Mouse (Mus musculus): Measurements from ENCODE around the gene Hint1. TPM values are rescaled to one million over a fixed set of nuclear protein-coding genes. Genes with fewer than 3 reads are reported as not detected.
"Not testable (repeated sequence)": the region's sequence is repeated elsewhere in the genome, so short reads cannot be mapped to it uniquely, and the experiment has no call there.

Gene Hint1
- polyA plus RNA-seq, 1 experiment from 2014 or later, result 611 TPM

DNA sequence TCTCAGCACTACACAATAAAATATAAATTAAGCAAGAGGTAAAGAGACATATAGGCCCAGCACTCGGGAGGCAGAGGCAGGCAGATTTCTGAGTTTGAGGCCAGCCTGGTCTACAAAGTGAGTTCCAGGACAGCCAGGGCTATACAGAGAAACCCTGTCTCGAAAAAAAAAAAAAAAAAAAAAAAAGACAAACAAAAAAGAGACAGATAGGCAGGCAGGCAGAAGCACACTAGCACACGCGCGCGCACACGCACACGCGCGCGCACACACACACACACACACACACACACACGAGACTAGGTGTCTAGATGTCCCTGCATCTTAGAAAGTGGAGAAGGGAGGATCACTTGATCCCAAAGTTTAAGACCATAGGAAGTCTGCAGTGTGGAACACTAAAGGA is 7.3 kb upstream of the Hint1 start:
- WGBS, result 98% methylated on average over 11 of the region's 12 CpGs
- H3K4me2 ChIP-seq (ENCODE audit: low read depth, severe bottlenecking); H3K4me3 ChIP-seq (ENCODE audit: low read depth, low read length): not testable (repeated sequence)

DNA sequence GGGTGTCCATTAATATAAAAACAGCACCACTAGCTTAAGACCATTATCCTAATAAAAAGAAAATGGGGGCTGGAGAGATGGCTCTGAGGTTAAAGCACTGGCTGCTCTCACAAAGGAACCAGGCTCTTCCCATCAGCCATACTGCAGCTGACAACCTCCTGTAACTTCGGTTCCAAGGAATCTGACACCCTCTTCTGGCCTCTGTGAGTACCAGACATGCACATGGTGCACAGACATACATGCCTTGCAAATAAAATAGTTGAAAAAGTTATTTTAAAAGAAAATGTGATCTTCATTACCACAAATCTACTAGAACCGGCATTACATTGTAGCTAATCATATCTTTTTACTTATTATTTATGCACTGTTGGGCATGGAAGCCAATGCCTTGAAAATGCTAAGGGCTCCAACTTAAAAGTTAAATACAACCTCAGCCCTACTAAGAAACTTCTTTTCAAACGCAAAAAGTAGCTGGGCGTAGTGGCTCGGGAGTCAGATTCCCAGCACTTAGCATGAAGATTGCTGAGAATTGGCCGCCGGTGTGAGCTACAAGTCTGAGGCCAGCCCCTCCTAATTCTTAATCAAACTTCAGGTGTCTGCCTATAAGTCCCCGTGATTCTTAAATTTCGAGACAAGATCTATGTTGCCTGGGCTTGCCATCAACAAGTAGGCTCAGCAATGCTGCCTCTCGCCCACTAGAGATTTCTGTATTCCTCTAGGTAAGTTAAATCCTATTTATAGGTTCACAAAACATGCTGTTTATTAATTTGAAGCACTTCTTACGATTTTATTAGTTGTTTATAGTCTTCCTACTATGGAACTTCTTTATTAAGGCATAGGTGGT is 6.6 kb upstream of the Hint1 start:
- Histone ChIP-seq H3K27me3 (ENCODE audit: control insufficient read depth, insufficient read depth, low read length) (no peaks in the 10 kb centered on the region), H3K27ac (replicated peaks; ENCODE audit: low read depth, low read length) (no peak overlapping the region), H3K9ac (ENCODE audit: low read length) (peak overlapping the region; percentile 71), H3K9me3 (ENCODE audit: control insufficient read depth, low read length) (no peaks in the 10 kb centered on the region), H3K36me3 (ENCODE audit: control insufficient read depth, insufficient read depth, low read length) (no peaks in the 10 kb centered on the region), H3K4me1 (ENCODE audit: control insufficient read depth, insufficient read depth, low read length) (no peaks in the 10 kb centered on the region), H3K4me2 (ENCODE audit: low read depth, severe bottlenecking) (peak overlapping the region; percentile 76), H3K4me3 (ENCODE audit: low read depth, low read length) (peak overlapping the region; percentile 59)
- DNase-seq (ENCODE audit: low spot score), result no peak
- 25% methylated on average over 11 of the region's 11 CpGs for WGBS
- ATAC-seq (ENCODE audit: insufficient number of reproducible peaks, low FRiP score, low TSS enrichment, low read depth), result no peak

More for the DNA sequence above, 7.3 kb upstream of the Hint1 start:
- not testable (repeated sequence) for DNase-seq (ENCODE audit: low spot score); H3K36me3 ChIP-seq (ENCODE audit: control insufficient read depth, insufficient read depth, low read length); H3K4me1 ChIP-seq (ENCODE audit: control insufficient read depth, insufficient read depth, low read length); H3K27me3 ChIP-seq (ENCODE audit: control insufficient read depth, insufficient read depth, low read length); H3K9me3 ChIP-seq (ENCODE audit: control insufficient read depth, low read length); ATAC-seq (ENCODE audit: insufficient number of reproducible peaks, low FRiP score, low TSS enrichment, low read depth); H3K27ac ChIP-seq (replicated peaks; ENCODE audit: low read depth, low read length); H3K9ac ChIP-seq (ENCODE audit: low read length)

DNA sequence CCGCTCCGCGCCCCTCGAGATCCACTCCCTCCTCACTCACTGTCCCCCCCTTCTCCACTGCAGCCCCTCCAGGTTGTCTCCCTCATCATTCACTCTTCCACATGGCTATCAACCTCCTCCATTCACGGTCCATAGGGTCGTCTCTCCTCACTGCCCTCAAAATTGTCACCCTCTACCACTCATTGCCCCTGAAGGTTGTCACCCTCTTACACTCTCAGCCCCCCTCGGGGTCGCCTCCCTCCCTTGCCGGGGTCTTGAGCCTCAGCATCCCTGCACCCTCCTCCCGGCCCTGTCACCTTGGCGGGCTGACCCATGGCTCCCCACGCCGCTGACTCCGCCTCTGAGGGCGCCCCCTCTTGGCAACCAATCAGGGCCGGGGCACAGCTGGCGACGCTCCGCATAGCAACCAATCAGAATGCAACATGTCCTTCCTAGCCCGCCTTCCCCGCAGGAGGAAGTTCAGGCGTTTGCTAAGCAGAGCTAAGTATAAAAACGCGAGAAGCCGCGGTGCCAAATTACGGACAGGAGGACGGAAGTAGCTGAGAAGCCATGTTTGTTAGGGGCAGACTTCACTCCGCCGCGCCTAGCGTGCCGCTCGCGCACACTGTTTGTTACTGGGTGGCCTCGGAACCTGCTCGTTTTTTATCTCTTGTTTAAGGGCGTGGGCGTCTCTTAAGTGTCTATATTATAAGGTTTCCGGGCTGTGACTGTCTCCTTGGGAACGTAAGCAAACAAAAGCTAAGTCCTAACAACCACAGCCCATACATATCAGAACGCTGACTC is 5.7 kb upstream of the Hint1 start, which contains the start of gene Lyrm7:
TSS of gene Lyrm7 (minus strand) at position 661 of the 783 bp plus-strand sequence.
- no peaks in the 10 kb centered on the region for H3K27me3 ChIP-seq (ENCODE audit: control insufficient read depth, insufficient read depth, low read length)
- peak within 1 kb of the TSS; percentile 59 for H3K4me3 ChIP-seq (ENCODE audit: low read depth, low read length)
- WGBS, result under 1% methylated on average over 42 of the region's 42 CpGs
- no peaks in the 10 kb centered on the region for H3K9me3 ChIP-seq (ENCODE audit: control insufficient read depth, low read length)
- H3K36me3 ChIP-seq (ENCODE audit: control insufficient read depth, insufficient read depth, low read length), result no peaks in the 10 kb centered on the region
- peak; percentile 95 for DNase-seq (ENCODE audit: low spot score)
- no peaks in the 10 kb centered on the region for H3K4me1 ChIP-seq (ENCODE audit: control insufficient read depth, insufficient read depth, low read length)
- peak within 1 kb of the TSS; percentile 76 for H3K4me2 ChIP-seq (ENCODE audit: low read depth, severe bottlenecking)
- peak within 1 kb of the TSS; percentile 83 for H3K9ac ChIP-seq (ENCODE audit: low read length)
- peak; percentile 96 for ATAC-seq (ENCODE audit: insufficient number of reproducible peaks, low FRiP score, low TSS enrichment, low read depth)
- H3K27ac ChIP-seq (replicated peaks; ENCODE audit: low read depth, low read length), result peak within 1 kb of the TSS; percentile 75

DNA sequence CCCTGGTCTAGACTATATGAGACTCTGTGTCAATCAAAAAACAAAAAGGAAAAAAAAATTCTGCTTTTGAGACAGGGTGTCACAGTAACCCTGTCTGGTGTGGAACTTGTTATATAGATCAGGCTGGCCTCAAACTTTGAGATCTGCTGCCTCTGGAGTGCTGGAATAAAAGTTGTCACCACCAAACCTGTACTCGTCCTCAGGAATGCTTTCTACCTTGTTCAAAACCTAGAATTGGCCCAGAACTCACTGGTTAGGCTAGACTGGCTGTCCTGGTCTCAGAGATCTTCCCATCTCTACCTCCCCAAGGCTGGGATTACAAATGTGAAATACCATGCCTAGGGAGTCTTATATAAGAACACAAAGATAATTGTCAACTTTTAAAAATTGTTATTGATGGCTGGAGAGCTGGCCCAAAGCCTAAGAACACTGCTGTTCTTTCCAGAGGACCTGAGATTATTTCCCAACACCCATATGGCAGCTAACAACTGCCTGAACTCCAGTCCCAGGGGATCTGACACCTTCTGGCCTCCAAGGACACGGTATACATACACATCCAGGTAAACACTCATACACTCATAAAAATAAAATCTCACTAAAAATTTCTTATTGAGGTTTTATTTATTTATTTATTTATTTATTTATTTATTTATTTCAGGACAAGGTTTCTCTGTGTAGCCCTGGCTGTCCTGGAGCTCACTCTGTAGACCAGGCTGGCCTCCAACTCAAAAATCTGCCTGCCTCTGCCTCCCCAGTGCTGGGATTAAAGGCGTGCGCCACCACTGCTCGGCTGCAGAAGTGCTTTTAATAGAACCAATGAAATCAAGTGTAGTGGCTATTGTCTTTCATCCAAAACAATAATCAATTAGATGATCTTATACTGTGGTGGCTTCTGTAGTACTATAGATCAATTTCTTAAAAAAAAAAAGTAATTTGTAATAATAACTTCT is 4.4 kb upstream of the Hint1 start:
- WGBS, result 89% methylated on average over 5 of the region's 5 CpGs
- 0 out of 2 replicates have a peak overlapping the region, but pooled peaks have one; percentile 56 for H3K4me2 ChIP-seq (ENCODE audit: low read depth, severe bottlenecking)
- ATAC-seq (ENCODE audit: insufficient number of reproducible peaks, low FRiP score, low TSS enrichment, low read depth), result no peak
- H3K4me1 ChIP-seq (ENCODE audit: control insufficient read depth, insufficient read depth, low read length), result no peaks in the 10 kb centered on the region
- no peaks in the 10 kb centered on the region for H3K27me3 ChIP-seq (ENCODE audit: control insufficient read depth, insufficient read depth, low read length)
- H3K9ac ChIP-seq (ENCODE audit: low read length), result no peak overlapping the region
- H3K27ac ChIP-seq (replicated peaks; ENCODE audit: low read depth, low read length), result no peak overlapping the region
- H3K36me3 ChIP-seq (ENCODE audit: control insufficient read depth, insufficient read depth, low read length), result no peaks in the 10 kb centered on the region
- no peaks in the 10 kb centered on the region for H3K9me3 ChIP-seq (ENCODE audit: control insufficient read depth, low read length)
- DNase-seq (ENCODE audit: low spot score), result no peak
- H3K4me3 ChIP-seq (ENCODE audit: low read depth, low read length), result no peak overlapping the region

DNA sequence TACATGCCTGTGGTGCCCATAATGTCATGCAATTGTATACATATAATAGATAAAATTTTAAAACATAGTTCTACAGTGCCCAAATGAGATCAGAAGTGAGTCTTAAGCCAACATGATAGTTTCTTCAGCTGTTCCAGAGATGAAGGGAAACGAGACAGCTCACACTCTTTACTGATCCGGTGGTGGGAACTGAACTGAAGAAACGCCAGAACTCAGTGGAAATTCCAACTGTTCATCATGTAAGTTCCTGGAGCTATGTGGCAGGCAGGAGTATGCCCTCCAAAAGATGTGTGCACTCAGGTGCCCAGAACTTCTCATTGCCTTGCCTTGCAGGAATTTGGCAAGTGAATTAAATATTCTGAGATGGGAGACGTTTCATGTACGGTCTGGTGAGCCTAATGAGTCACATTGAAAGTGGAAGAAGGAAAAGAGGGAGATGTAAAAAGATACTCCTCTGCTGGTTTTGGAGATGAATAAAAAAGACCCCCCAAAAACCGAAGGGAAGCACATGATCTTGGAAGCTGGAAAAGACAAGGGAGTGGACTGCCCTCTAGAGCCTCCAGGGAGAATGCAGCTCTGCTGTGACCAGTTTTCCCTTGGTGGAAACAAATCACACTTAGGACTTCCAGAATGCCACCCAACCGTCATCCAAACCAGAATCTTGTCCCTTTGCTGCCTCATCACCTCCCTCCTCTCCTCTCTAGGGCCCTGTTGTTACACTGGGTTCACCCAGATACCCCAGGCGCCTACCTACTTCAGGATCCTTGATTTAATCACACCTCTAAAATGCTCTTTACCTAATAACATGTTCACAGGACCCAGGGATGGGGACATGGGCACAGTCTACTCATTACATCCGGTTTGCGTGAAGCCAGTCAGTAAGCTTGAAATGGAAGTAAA is 3.3 kb upstream of the Hint1 start:
- H3K36me3 ChIP-seq (ENCODE audit: control insufficient read depth, insufficient read depth, low read length), result no peaks in the 10 kb centered on the region
- H3K4me1 ChIP-seq (ENCODE audit: control insufficient read depth, insufficient read depth, low read length), result no peaks in the 10 kb centered on the region
- no peaks in the 10 kb centered on the region for H3K9me3 ChIP-seq (ENCODE audit: control insufficient read depth, low read length)
- WGBS, result 50% methylated on average over 10 of the region's 10 CpGs
- H3K27me3 ChIP-seq (ENCODE audit: control insufficient read depth, insufficient read depth, low read length), result no peaks in the 10 kb centered on the region
- no peak overlapping the region for H3K4me3 ChIP-seq (ENCODE audit: low read depth, low read length)
- ATAC-seq (ENCODE audit: insufficient number of reproducible peaks, low FRiP score, low TSS enrichment, low read depth) (no peak), DNase-seq (ENCODE audit: low spot score) (peak; percentile 66)
- no peak overlapping the region for H3K9ac ChIP-seq (ENCODE audit: low read length)
- no peak overlapping the region for H3K4me2 ChIP-seq (ENCODE audit: low read depth, severe bottlenecking)
- no peak overlapping the region for H3K27ac ChIP-seq (replicated peaks; ENCODE audit: low read depth, low read length)

DNA sequence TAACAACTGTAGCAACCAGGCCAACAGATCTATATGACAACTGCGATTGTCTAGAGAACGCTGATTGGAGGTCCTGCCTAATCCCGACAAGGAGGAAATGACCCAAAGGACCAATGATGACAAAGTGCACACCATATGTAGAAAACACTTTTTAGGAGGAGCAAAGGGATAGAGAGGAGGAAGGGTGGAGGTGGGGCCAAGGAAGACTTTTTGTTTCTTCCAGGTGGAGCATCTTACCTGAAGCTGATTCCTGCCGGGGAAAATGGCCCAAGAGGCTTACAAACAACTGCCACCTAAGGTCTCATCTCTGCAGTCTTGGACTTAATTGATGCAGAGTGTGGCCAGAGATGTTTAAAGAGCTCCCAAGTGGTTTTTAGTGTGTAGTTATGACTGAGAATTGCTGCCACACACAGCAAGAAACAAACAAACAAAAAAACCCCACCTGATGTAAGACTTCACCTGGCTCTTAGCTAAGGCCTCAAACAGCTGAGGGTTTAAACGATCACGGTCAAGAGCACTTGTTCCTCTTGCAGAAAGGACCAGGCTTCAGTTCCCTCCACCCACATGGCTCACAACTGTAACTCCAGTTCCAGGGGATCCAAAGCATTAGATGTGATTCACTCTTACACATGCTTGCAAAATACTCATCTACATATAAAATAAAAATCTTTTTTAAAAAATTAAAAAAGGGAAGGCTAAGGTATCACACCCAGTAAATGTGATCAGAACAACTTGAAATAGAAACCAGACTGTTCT is 675 bp upstream of the Hint1 start:
- Histone ChIP-seq H3K9me3 (ENCODE audit: control insufficient read depth, low read length) (no peaks in the 10 kb centered on the region), H3K27me3 (ENCODE audit: control insufficient read depth, insufficient read depth, low read length) (no peaks in the 10 kb centered on the region), H3K4me3 (ENCODE audit: low read depth, low read length) (peak overlapping the region; percentile 91), H3K4me1 (ENCODE audit: control insufficient read depth, insufficient read depth, low read length) (no peaks in the 10 kb centered on the region), H3K4me2 (ENCODE audit: low read depth, severe bottlenecking) (peak overlapping the region; percentile 60), H3K27ac (replicated peaks; ENCODE audit: low read depth, low read length) (peak overlapping the region; percentile 70; the same call in 1 of the 2 replicates), H3K9ac (ENCODE audit: low read length) (peak overlapping the region; percentile 97), H3K36me3 (ENCODE audit: control insufficient read depth, insufficient read depth, low read length) (no peaks in the 10 kb centered on the region)
- DNase-seq (ENCODE audit: low spot score) (no peak), ATAC-seq (ENCODE audit: insufficient number of reproducible peaks, low FRiP score, low TSS enrichment, low read depth) (no peak)
- 75% methylated on average over 6 of the region's 6 CpGs for WGBS

DNA sequence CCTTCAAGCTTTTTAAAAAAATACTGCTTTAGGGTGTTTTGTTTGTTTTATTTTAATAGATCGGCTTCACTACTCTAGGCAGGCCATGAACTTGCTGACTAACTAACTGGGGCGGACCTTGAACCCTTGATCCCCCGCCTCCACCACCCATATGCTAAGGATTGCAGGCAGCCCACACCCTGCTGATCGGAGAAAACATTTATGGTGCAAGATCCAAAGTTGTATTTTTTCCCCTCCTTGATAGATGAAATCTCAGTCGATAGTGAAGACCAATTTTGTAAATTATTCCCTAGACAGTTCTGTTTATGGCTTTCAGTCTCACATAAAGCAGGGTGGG is 834 bp downstream of the Hint1 start:
- 0 out of 2 replicates have a peak, but pooled peaks have one; percentile 44 for ATAC-seq (ENCODE audit: insufficient number of reproducible peaks, low FRiP score, low TSS enrichment, low read depth)
- WGBS, result 2% methylated on average over 5 of the region's 5 CpGs

More for the DNA sequence above, 834 bp downstream of the Hint1 start:
- no peaks in the 10 kb centered on the region for H3K4me1 ChIP-seq (ENCODE audit: control insufficient read depth, insufficient read depth, low read length)
- DNase-seq (ENCODE audit: low spot score), result no peak
- H3K4me2 ChIP-seq (ENCODE audit: low read depth, severe bottlenecking), result peak overlapping the region; percentile 60
- H3K36me3 ChIP-seq (ENCODE audit: control insufficient read depth, insufficient read depth, low read length), result peaks cover 2% of the 10 kb centered on the region; the same call in 1 of the 2 replicates
- no peaks in the 10 kb centered on the region for H3K9me3 ChIP-seq (ENCODE audit: control insufficient read depth, low read length)
- peak overlapping the region; percentile 97 for H3K9ac ChIP-seq (ENCODE audit: low read length)
- H3K27me3 ChIP-seq (ENCODE audit: control insufficient read depth, insufficient read depth, low read length), result no peaks in the 10 kb centered on the region
- peak overlapping the region; percentile 70 for H3K27ac ChIP-seq (replicated peaks; ENCODE audit: low read depth, low read length)
- H3K4me3 ChIP-seq (ENCODE audit: low read depth, low read length), result peak overlapping the region; percentile 91

Data from limb, embryonic 11.5 days (tissue).